Mouse (Mus musculus) liver (tissue): ENCODE results near the gene Prdm2.

ENCODE experiments used
- DNase-seq: peaks from one replicate; pipeline ENCODE4 v3.0.0-alpha.2; 2020; ENCODE audit warnings: mixed read lengths

Gene Prdm2

DNA sequence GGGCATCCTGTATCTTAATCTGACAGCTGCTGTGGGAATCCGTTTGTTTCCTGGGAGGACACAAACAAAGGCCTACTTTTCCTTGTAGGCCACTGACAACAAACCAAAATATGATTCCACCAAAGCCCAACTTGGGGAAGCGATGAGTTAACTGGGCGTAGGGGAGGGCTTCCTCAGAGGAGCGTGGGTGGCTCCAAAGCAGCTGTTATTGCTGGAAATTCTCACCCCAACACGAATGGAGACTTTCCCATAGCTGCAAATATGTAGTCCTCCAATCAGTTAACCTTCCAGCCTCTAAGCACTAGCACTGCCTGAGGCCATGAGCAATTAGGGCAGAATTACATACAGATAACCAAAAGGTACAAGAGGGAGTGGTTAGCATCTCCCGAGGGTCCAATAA is 112.6 kb downstream of the Prdm2 start:
- DNase-seq: no peak

DNA sequence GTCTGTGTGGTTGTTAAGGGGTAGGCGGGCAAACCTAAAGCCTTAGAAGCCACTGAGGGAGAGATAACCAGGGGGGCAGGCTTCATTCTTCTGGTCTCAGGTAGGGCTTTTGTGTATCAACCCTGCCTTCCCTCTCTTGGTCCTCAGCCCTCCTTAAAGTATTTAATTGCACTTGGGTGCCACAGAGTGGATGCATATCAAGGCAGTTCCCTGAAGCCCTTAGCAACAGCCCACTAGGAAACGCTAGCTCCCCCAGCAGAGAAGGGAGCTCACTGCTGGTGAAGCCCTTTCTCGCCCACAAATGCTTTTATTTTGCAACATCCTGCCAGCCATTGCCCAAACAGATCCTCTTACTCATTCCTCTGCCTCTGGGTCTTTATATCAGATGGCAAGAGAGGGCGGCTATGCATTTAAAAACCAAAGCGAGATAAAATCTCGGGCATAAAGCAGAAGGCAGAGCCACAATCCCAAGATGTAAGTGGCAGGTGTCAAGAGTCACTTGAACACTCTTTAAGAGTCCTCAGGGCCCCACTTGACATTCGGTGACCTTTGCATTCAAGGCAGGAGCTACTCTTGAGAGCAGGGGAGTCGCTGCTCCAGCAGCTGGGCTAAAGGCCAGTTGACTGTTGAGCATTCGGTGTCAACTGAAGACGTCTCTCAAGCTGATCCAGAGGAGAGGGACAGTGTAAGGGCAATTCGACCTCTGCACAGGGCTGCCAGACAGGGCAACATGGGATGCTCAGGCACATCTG is 113.3 kb downstream of the Prdm2 start:
- DNase-seq: no peak

DNA sequence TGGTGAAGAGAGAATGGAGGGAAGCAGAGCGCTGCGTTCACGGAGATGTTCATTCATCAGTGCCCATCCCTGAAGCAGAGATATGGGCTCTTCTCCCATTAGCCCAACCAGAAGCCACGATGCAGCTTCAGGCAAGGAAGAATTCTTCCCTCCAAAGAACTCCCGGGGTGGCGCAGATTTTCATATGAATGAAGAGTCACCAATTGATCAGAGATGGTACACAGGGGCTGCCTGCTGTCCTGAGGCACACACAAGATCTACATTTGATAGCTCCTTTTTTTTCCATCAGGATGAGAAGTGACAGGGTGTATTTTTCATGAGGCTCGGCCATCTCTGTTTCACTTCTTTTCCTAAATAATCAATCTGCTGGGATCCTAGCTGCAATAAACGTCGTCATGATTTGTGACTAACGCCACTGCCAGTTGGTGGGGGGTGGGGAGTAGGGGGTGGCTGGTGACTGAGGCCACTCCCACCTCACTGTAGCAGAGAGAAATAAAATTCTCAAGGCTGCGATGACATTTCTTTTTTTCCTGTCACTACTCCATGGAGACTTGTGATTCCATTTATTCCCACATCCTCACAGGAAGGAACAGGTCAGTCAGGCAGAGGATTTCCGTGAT is 120.6 kb downstream of the Prdm2 start:
- DNase-seq: no peak

DNA sequence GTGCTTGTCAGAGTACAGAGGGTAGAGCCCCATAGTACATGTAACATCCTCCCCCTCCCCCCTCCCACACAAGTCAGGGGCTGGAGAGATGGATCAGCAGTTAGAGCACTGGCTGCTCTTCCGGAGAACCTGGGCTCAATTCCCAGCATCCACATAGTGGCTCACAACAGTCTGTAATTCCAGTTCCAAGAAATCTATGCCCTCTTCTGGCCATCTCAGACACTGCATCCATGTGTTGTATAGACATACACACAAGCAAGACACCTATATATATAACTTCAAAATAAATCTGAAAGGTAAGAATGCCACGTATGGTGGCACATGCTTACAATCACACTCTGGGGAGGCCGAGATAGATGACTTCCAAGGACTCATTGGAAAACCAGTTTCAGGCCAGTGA is 122.2 kb downstream of the Prdm2 start:
- DNase-seq: no peak

DNA sequence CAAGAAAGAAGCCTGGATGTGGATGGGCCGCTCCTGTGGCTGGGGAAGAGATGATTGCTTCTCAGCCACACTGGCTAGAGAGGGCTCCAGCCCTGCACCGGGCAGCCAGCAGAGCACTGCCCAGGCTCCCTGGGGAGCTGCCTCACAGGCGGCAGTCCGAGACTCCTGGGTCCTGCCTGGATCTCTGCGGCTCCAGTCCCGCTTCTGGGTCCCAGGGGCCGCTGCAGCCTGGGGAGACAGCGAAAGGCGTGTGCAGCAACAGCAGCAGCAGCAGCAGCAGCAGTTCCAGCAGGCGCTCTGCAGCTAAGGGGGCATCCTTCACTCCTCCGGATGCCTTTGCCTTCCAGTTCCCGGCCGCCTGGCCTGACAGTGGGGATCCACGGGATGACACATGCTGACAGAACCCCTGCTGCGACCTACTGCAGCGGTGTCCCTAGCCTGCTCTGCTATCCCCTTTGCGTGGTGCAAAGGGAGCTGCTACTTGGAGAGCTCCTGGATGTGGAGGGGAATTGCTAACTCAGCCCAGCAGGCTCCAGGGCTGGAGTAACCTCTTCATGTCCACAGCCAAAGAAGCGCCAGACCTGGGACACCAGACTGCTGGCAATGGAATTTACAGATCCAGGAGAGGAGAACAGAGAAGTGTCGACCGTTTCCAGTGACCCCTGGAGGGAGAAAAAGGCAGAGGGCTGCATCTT is 138.6 kb downstream of the Prdm2 start:
- peak; percentile 15 for DNase-seq

DNA sequence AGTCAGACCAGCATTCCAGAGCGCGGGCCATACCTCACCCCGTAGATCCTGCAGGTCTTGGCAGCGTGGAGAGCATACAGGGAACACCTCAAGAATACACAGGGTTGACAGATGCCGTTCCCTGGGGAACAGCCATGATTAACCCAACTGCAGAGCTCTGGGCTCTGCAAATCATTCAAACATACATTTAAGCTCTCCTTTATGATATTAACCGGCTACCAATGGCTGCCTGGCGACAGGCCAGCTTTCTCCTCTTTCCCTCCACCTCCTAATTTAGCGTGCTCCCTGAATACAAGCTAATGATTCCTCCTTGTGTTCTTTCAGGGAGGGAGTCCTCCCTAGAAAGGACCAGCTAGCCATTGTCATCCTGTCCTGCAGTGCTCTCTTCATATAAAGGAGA is 141.0 kb downstream of the Prdm2 start:
- no peak for DNase-seq

DNA sequence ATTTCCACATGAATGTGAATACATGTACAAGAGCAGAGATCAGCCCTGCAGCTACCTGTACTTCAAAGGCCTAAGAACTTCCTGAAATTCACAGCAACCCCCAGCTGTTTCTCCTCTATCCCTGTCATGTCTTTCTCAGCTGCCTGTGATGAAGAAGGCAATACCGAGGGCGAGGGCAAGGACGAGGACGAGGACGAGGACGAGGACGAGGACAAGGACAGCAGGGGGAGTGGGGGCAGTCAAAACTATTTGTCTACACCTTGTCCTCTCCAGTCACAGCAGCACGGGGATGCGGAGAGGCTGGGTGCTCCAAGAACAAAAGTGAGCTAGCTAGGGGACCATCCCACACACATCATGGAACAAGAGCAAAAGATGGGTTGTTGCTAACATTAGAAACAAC is 145.8 kb downstream of the Prdm2 start:
- DNase-seq: no peak

DNA sequence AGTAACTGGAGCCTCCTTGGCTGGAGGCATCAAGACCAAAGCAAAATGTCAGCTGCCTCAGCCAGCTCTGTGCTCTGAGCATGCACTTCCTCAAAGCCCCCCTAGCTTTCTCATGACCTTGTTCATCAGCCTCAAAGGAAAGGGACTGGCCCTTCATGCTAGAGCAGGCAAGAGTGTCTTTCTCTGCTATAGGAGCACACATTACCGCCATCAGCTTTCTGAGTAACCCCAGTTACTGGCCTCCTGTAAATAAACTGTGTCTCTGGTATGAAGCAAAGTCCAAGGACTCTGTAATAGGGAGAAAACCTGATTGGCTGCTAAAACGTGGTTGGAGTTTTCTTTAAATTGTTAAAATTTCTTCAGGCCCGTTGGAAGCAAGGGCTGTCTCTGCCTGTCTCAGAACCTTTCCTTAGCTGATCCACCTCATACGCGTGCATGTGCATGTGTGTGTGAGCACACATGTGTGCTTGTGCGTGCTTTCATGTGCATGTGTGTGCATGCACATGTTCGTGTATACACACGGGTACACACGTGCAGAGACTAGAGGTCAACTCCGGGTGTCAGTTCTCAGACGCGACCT is 153.9 kb downstream of the Prdm2 start:
- no peak for DNase-seq
